Mouse (Mus musculus) testis, adult 2 months (tissue): ENCODE data around the gene Hrnr. TPM values are rescaled to one million over a fixed set of nuclear protein-coding genes. Genes with fewer than 3 reads are reported as not detected.

ENCODE experiments used
- H3K27ac ChIP-seq: fragments of 200-500 bp; 2 replicates; pipeline ENCODE4 v1.5.1; 2012; ENCODE audit warnings: low read depth, low read length; ENCODE audit not compliant: control insufficient read depth, insufficient read depth
- H3K27me3 ChIP-seq: fragments of 200-500 bp; 2 replicates; pipeline ENCODE4 v1.6.1; 2012; ENCODE audit warnings: mild to moderate bottlenecking, low read length, moderate library complexity; ENCODE audit not compliant: control insufficient read depth, insufficient read depth
- H3K36me3 ChIP-seq: fragments of 200-500 bp; 2 replicates; pipeline ENCODE4 v1.6.1; 2012; ENCODE audit warnings: mild to moderate bottlenecking, low read length; ENCODE audit not compliant: control insufficient read depth, insufficient read depth
- H3K4me1 ChIP-seq: fragments of 200-500 bp; 2 replicates; pipeline ENCODE4 v1.6.1; 2012; ENCODE audit warnings: low read length; ENCODE audit not compliant: control insufficient read depth, insufficient read depth
- H3K4me3 ChIP-seq: fragments of 200-500 bp; 2 replicates; pipeline ENCODE4 v1.5.1; 2012; ENCODE audit warnings: low read depth, mild to moderate bottlenecking, low read length, moderate library complexity, mixed read lengths; ENCODE audit not compliant: control insufficient read depth
- CTCF ChIP-seq: fragments of 200-500 bp; IDR thresholded peaks from 2 replicates; pipeline ENCODE4 v1.5.1; 2012; ENCODE audit warnings: low read depth, mild to moderate bottlenecking, inconsistent platforms, low read length, moderate library complexity; ENCODE audit not compliant: control insufficient read depth, insufficient read depth, insufficient replicate concordance
- POLR2A ChIP-seq: fragments of 200-500 bp; IDR thresholded peaks from 2 replicates; pipeline ENCODE4 v1.6.1; 2012; ENCODE audit warnings: low read depth, mild to moderate bottlenecking, inconsistent platforms, low read length, moderate library complexity; ENCODE audit not compliant: control insufficient read depth
- polyA plus RNA-seq: library from polyadenylated mRNA; depleted of rRNA; stranded (reverse); fragments of >200 nt; gene quantifications from 2 replicates; pipeline ENCODE4 v1.2.3, GENCODE M21; 2012; rRNA removed

Hrnr gene
- polyA plus RNA-seq: not detected in 2 replicates

- Histone ChIP-seq H3K4me1 (no peaks in the 10 kb centered on the region), H3K4me3 (no peak within 1 kb of the TSS), H3K27me3 (no peaks in the 10 kb centered on the region), H3K27ac (no peak within 1 kb of the TSS), H3K36me3 (no peaks in the 10 kb centered on the region)
- TF ChIP-seq CTCF (no peak), POLR2A (no peak)
Measured at GRCm38 (mm10) chr3:93319449-93319848, at the start of gene Hrnr. Hrnr (plus strand) TSS chr3:93319749.

DNA sequence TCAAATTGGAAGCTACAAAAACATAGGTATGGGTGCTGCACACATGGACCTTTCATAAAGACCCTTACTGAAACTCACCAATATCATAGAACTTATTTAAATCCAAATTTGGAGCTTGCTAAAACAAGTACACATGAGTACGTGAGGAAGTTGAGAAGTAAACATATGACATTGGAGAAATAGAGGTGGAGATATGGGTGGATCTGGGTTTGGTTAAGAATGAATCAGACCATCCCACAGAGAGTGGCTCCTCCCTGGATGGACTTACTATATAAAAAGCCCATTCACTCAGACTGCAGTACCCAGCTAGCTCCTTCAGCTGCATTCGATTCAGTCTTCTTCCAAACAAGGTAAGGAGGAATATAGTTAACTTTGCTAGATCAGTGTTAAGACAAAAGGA is 46.3 kb upstream of the Hrnr start, which contains the start of gene Flg:
TSS of gene Flg (plus strand) at position 301 of the 400 bp plus-strand sequence.
- Histone ChIP-seq H3K27me3 (no peaks in the 10 kb centered on the region), H3K27ac (no peak within 1 kb of the TSS), H3K4me3 (no peak within 1 kb of the TSS), H3K4me1 (no peaks in the 10 kb centered on the region), H3K36me3 (no peaks in the 10 kb centered on the region)
- TF ChIP-seq CTCF (no peak), POLR2A (no peak)

DNA sequence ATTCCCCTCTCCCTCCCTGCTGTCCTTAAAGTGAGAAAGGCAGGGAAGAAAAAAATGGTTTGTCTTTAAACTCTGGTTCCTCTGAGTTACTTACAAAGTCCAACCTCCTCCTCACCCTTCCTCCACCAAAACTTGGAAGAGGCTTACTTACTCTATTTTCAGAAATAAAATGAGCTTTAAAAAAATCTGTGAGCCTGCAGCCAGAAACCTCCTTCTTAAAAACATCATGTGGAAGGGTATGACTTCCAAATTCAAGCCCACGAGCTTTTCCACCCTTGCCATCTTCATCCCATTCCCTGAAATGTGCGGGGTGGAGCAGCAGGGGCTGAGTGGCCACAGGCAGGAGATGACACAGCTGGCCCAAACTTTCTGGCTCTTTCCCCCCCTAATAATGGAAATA is 22.0 kb upstream of the Hrnr start:
- no peaks in the 10 kb centered on the region for H3K36me3 ChIP-seq
- no peak overlapping the region for H3K27ac ChIP-seq
- H3K4me1 ChIP-seq: no peaks in the 10 kb centered on the region
- H3K27me3 ChIP-seq: no peaks in the 10 kb centered on the region
- H3K4me3 ChIP-seq: no peak overlapping the region
- TF ChIP-seq POLR2A: no peak
- no peak for TF ChIP-seq CTCF

- H3K27ac ChIP-seq: no peak overlapping the region
Measured at GRCm38 (mm10) chr3:93299832-93300231, 19.7 kb upstream of the Hrnr start.

GRCm38 (mm10) chr3:93301896-93302295 is 17.7 kb upstream of the Hrnr start:
- no peak for TF ChIP-seq CTCF
- no peak for TF ChIP-seq POLR2A
- H3K36me3 ChIP-seq: no peaks in the 10 kb centered on the region
- H3K4me3 ChIP-seq: no peak overlapping the region; the same call in 1 of the 2 replicates
- H3K27ac ChIP-seq: no peak overlapping the region
- no peaks in the 10 kb centered on the region for H3K27me3 ChIP-seq
- no peaks in the 10 kb centered on the region for H3K4me1 ChIP-seq

More at GRCm38 (mm10) chr3:93299832-93300231, 19.7 kb upstream of the Hrnr start:
- H3K36me3 ChIP-seq: no peaks in the 10 kb centered on the region
- TF ChIP-seq POLR2A (no peak), CTCF (no peak)
- no peaks in the 10 kb centered on the region for H3K27me3 ChIP-seq
- no peaks in the 10 kb centered on the region for H3K4me1 ChIP-seq
- H3K4me3 ChIP-seq: no peak overlapping the region

DNA sequence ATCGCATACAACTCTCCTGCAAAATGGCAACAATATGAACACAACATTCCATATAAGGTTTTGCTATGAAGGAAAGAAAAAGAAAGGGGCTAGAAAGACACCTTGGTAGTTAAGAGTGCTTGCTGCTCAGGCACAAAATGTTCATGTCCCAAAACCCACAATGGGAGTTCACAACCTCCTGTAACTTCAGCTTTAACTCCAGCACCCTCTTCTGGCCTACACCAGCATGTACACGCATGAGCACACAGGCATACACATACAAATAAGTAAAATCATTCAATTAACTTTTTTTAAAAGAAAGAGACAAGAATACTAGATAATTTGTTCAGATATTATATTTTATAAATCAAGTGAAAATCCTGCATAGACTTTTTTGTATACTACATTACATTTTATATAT is 13.4 kb upstream of the Hrnr start:
- no peaks in the 10 kb centered on the region for H3K27me3 ChIP-seq
- TF ChIP-seq POLR2A: no peak
- no peak for TF ChIP-seq CTCF
- no peaks in the 10 kb centered on the region for H3K4me1 ChIP-seq
- no peak overlapping the region for H3K27ac ChIP-seq
- H3K36me3 ChIP-seq: no peaks in the 10 kb centered on the region
- H3K4me3 ChIP-seq: no peak overlapping the region

- no peak overlapping the region for H3K27ac ChIP-seq
- H3K4me1 ChIP-seq: no peaks in the 10 kb centered on the region
- H3K27me3 ChIP-seq: no peaks in the 10 kb centered on the region
- no peak overlapping the region for H3K4me3 ChIP-seq
- TF ChIP-seq POLR2A (no peak), CTCF (no peak)
- no peaks in the 10 kb centered on the region for H3K36me3 ChIP-seq
Measured at GRCm38 (mm10) chr3:93311371-93311770, 8.2 kb upstream of the Hrnr start.

DNA sequence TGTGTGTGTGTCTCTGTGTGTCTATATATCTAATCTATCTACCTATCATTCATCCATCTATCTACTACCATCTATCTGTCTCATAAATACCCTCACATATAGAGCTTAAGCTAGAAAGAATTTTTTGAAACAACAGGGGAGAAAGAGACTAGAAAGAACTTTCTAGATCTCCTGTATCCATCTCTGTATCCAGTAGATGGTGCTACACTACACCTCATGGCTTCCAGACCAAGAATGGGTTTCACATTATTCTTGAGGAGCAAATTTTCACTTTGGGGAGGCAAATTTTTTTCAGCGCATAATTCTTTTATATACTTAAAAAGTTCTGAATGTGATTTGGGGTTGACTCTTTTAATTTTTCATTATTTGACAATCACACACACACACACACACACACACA is 5.2 kb upstream of the Hrnr start:
- H3K4me1 ChIP-seq: no peaks in the 10 kb centered on the region
- H3K4me3 ChIP-seq: no peak overlapping the region
- H3K36me3 ChIP-seq: no peaks in the 10 kb centered on the region
- no peaks in the 10 kb centered on the region for H3K27me3 ChIP-seq
- TF ChIP-seq CTCF (no peak), POLR2A (no peak)
- H3K27ac ChIP-seq: no peak overlapping the region
